Mouse (Mus musculus): ENCODE data around the gene Olfr273. TPM values are rescaled to one million over a fixed set of nuclear protein-coding genes. Genes with fewer than 3 reads are reported as not detected.
"Not testable (repeated sequence)": the region's sequence is repeated elsewhere in the genome, so short reads cannot be mapped to it uniquely, and the experiment has no call there.

Gene Olfr273
- polyA plus RNA-seq (2014; fragmentation: Nextera tagmentation; extraction: Ambion mirVana), result not detected in 2 replicates

DNA sequence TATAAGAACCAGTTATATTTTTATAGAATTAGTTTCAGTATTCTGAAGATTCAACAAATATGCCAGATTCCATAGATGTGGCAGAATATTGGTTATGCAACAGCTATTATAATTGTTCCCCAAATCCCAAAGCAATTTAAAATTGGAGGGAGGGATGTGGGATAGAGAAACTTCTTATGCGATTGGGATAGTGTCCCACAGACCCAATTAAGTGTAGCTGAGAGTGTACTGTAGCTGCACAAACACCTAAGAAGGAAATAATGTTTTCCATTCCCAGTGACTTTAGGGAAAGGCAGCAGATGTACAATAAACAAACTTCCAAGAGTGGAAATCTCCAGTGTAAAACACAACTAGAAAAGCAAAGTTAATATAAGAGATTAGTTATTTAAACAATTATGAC is at the start of gene Olfr273:
Gene Olfr273 (minus strand): TSS at position 101 of the 400 bp plus-strand sequence.
- WGBS, result 74% methylated on average over 1 of the region's 1 CpGs

DNA sequence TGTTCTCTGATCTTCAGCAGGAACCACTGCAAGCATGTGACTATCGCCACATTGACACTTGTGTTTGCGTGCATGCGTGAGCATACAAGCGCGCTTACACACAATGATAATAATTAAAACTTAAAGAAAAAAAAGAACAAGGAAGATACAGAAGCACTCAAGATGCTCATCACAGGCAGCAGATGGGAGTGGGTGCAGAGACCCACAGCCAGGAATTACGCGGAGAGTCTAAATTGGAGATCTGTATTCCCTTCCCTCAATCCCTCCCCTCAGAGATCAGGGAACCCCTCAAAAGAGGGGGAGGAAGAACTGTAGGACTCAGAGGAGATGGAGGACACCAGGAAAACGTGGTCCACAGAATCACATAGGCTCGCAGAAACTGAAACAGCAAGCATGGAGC is 5.1 kb upstream of the Olfr273 start:
- Histone ChIP-seq H3K4me1 (replicated peaks; ENCODE audit: control insufficient read depth, insufficient read depth, low read length) (no peaks in the 10 kb centered on the region), H3K4me3 (replicated peaks; ENCODE audit: low read length) (no peak overlapping the region), H3K27me3 (ENCODE audit: control insufficient read depth, insufficient read depth, low read length) (no peaks in the 10 kb centered on the region), H3K27ac (no peak overlapping the region), H3K9me3 (ENCODE audit: control insufficient read depth, low read length) (no peaks in the 10 kb centered on the region), H3K9ac (no peak overlapping the region), H3K36me3 (replicated peaks; ENCODE audit: control insufficient read depth, insufficient read depth) (no peaks in the 10 kb centered on the region), H3K4me2 (replicated peaks) (no peak overlapping the region)
- WGBS, result 94% methylated on average over 9 of the region's 9 CpGs
- DNase-seq (ENCODE audit: low spot score) (no peak), ATAC-seq (ENCODE audit: low FRiP score) (no peak)

More for the DNA sequence above, at the start of gene Olfr273:
- no peak within 1 kb of the TSS for H3K9ac ChIP-seq
- H3K4me3 ChIP-seq (replicated peaks; ENCODE audit: low read length), result no peak within 1 kb of the TSS
- H3K4me1 ChIP-seq (replicated peaks; ENCODE audit: control insufficient read depth, insufficient read depth, low read length), result no peaks in the 10 kb centered on the region
- H3K4me2 ChIP-seq (replicated peaks), result no peak within 1 kb of the TSS
- H3K27ac ChIP-seq, result no peak within 1 kb of the TSS
- H3K36me3 ChIP-seq (replicated peaks; ENCODE audit: control insufficient read depth, insufficient read depth), result no peaks in the 10 kb centered on the region
- no peak for ATAC-seq (ENCODE audit: low FRiP score)
- H3K9me3 ChIP-seq (ENCODE audit: control insufficient read depth, low read length), result no peaks in the 10 kb centered on the region
- H3K27me3 ChIP-seq (ENCODE audit: control insufficient read depth, insufficient read depth, low read length), result no peaks in the 10 kb centered on the region
- DNase-seq (ENCODE audit: low spot score), result no peak

DNA sequence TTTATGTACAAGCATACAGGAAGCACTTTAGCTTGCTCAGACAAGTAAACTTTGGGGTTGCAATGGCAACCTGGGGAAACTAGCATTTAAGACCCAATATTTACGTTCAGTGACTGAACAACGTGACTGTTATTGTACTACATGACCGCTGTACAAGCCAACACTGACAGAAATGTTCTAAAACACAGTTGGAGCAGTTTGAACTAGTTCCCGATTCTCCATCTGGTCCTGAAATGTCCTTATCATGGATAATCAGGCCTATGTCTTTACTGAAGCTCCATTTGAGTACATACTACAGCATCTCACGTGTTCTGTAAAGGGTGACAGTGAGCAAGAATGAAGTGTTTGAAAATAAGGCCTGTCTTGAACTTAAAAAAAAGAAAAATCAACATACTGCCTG is 9.4 kb downstream of the Olfr273 start:
- no peak overlapping the region for H3K27ac ChIP-seq
- no peak overlapping the region for H3K4me3 ChIP-seq (replicated peaks; ENCODE audit: low read length)
- ATAC-seq (ENCODE audit: low FRiP score), result no peak
- H3K4me2 ChIP-seq (replicated peaks), result no peak overlapping the region
- DNase-seq (ENCODE audit: low spot score), result no peak
- 85% methylated on average over 5 of the region's 5 CpGs for WGBS
- H3K4me1 ChIP-seq (replicated peaks; ENCODE audit: control insufficient read depth, insufficient read depth, low read length), result no peaks in the 10 kb centered on the region
- no peaks in the 10 kb centered on the region for H3K36me3 ChIP-seq (replicated peaks; ENCODE audit: control insufficient read depth, insufficient read depth)
- no peaks in the 10 kb centered on the region for H3K9me3 ChIP-seq (ENCODE audit: control insufficient read depth, low read length)
- no peaks in the 10 kb centered on the region for H3K27me3 ChIP-seq (ENCODE audit: control insufficient read depth, insufficient read depth, low read length)
- H3K9ac ChIP-seq, result no peak overlapping the region

DNA sequence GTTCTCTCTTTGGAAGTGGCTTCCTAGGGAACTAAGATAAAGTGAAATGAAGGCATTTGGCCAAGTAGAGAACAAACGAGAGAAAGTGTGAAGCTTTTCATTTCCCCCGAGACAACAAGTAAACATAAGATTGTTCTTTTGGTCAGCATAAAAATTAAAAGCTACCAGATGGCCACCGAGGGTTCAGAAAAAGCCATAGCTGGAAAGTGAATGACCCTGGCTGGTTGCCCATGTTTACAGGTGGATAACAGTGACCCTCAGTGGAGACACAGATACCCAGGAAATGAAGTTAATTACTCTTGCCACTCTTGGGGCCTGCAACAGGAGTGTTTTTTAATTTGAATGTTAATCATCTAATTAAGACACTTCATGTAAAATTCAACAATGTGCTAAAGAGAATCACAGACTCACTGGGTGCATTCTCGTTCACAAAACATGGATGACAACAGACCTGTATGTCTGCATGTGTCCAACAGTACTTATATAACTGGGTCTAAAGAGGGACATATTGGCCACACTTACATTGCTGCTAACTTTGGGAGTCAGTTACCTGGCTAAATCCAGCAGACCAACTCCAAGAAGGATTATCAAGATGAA is 9.9 kb downstream of the Olfr273 start:
- Histone ChIP-seq H3K36me3 (replicated peaks; ENCODE audit: control insufficient read depth, insufficient read depth) (no peaks in the 10 kb centered on the region), H3K4me1 (replicated peaks; ENCODE audit: control insufficient read depth, insufficient read depth, low read length) (no peaks in the 10 kb centered on the region), H3K9ac (no peak overlapping the region), H3K9me3 (ENCODE audit: control insufficient read depth, low read length) (no peaks in the 10 kb centered on the region), H3K4me3 (replicated peaks; ENCODE audit: low read length) (no peak overlapping the region), H3K27ac (no peak overlapping the region), H3K4me2 (replicated peaks) (no peak overlapping the region), H3K27me3 (ENCODE audit: control insufficient read depth, insufficient read depth, low read length) (no peaks in the 10 kb centered on the region)
- DNase-seq (ENCODE audit: low spot score) (peak; percentile 30), ATAC-seq (ENCODE audit: low FRiP score) (no peak; the same call in 1 of the 2 replicates)
- 55% methylated on average over 4 of the region's 4 CpGs for WGBS

DNA sequence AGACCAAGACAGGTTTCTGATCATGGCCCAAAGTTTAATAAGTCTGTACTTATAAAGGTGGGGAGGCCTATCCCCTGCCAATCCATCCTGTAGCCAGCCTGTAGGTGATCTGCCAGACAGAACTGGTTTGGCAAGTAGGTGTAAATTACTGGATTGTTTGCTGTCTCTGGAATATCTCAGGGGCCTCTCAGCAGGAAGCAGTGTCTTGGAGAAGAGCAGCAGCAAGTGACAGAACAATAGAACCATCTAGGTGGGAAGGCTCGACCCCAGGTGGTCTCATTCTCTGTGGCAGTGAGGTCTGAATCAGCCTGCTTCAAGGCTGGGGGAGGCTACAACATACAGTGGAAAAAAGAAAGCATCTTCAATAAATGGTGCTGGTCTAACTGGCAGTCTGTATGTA is 13.6 kb downstream of the Olfr273 start:
- not testable (repeated sequence) for H3K9me3 ChIP-seq (ENCODE audit: control insufficient read depth, low read length); H3K9ac ChIP-seq; H3K4me1 ChIP-seq (replicated peaks; ENCODE audit: control insufficient read depth, insufficient read depth, low read length); H3K36me3 ChIP-seq (replicated peaks; ENCODE audit: control insufficient read depth, insufficient read depth); DNase-seq (ENCODE audit: low spot score); H3K27ac ChIP-seq; H3K4me2 ChIP-seq (replicated peaks); ATAC-seq (ENCODE audit: low FRiP score); H3K4me3 ChIP-seq (replicated peaks; ENCODE audit: low read length); H3K27me3 ChIP-seq (ENCODE audit: control insufficient read depth, insufficient read depth, low read length)
- WGBS, result 37% methylated on average over 1 of the region's 1 CpGs

DNA sequence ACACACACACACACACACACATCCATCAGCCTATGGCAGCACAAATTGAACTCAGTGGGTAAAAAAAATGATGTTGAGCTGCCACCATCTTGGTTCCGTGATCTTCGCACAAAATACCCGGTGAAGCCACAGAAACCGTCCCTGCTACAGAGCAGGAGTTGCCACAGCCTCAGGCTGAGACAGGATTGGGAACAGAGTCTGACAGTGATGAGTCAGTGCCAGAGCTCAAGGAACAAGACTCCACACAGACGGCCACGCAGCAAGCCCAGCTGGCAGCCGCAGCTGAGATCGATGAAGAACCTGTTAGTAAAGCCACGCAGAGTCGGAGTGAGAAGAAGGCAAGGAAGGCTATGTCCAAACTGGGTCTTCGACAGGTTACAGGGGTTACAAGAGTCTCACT is 37.7 kb downstream of the Olfr273 start:
- no peak overlapping the region for H3K4me3 ChIP-seq (replicated peaks; ENCODE audit: low read length)
- no peaks in the 10 kb centered on the region for H3K27me3 ChIP-seq (ENCODE audit: control insufficient read depth, insufficient read depth, low read length)
- no peak overlapping the region for H3K9ac ChIP-seq
- no peak overlapping the region for H3K4me2 ChIP-seq (replicated peaks)
- 96% methylated on average over 11 of the region's 11 CpGs for WGBS
- H3K36me3 ChIP-seq (replicated peaks; ENCODE audit: control insufficient read depth, insufficient read depth), result no peaks in the 10 kb centered on the region
- ATAC-seq (ENCODE audit: low FRiP score), result no peak
- H3K27ac ChIP-seq, result no peak overlapping the region
- H3K9me3 ChIP-seq (ENCODE audit: control insufficient read depth, low read length), result no peaks in the 10 kb centered on the region
- DNase-seq (ENCODE audit: low spot score), result no peak
- no peaks in the 10 kb centered on the region for H3K4me1 ChIP-seq (replicated peaks; ENCODE audit: control insufficient read depth, insufficient read depth, low read length)

DNA sequence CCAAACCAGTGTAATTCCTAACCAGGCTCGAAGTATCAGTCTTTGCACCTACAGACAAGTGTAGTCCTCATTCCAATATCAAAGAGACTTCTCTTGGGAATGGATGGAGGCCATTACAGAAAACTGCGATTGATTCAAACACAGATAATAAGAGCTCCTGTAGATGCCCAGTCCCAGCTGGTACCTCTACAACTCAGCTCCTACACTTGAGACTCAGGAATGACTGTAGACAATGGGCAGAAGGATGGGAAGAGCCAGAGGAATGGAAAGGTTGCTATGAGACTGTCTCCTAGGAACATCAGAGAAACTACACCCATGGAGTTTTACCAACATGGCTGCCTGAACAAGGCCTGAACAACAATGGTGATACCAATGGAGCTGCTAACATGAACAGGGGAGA is 44.7 kb downstream of the Olfr273 start, which contains the start of gene Olfr275:
Gene Olfr275 (plus strand): TSS at position 301 of the 400 bp plus-strand sequence.
- WGBS, result 87% methylated on average over 2 of the region's 2 CpGs

DNA sequence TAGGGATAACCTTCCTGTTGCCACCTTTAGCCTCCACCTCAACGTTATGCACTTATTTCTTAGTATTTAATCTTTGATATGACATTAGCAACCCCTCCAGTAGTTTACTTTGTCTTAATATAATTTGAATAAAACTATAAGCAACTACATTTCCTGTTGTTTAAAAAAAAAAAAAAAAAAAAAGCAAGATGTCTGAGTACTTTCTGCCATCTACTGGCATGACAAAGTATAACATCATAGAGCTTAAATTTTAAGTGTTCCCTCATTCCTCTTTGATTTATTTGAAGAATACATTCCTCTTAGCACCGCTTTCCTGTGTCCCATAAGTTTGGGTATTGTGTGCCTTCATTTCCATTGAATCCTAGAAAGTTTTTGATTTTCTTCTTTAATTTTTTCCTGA is 47.2 kb downstream of the Olfr273 start:
- H3K36me3 ChIP-seq (replicated peaks; ENCODE audit: control insufficient read depth, insufficient read depth), result no peaks in the 10 kb centered on the region
- no peaks in the 10 kb centered on the region for H3K9me3 ChIP-seq (ENCODE audit: control insufficient read depth, low read length)
- peak; percentile 53 for DNase-seq (ENCODE audit: low spot score)
- H3K4me3 ChIP-seq (replicated peaks; ENCODE audit: low read length), result no peak overlapping the region
- H3K4me1 ChIP-seq (replicated peaks; ENCODE audit: control insufficient read depth, insufficient read depth, low read length), result no peaks in the 10 kb centered on the region
- no peak overlapping the region for H3K27ac ChIP-seq
- WGBS, result 42% methylated on average over 2 of the region's 2 CpGs
- H3K9ac ChIP-seq, result no peak overlapping the region
- ATAC-seq (ENCODE audit: low FRiP score), result no peak
- no peak overlapping the region for H3K4me2 ChIP-seq (replicated peaks)
- no peaks in the 10 kb centered on the region for H3K27me3 ChIP-seq (ENCODE audit: control insufficient read depth, insufficient read depth, low read length)

More for the DNA sequence above, 44.7 kb downstream of the Olfr273 start, which contains the start of gene Olfr275:
- Histone ChIP-seq H3K27ac (no peak within 1 kb of the TSS), H3K9me3 (ENCODE audit: control insufficient read depth, low read length) (no peaks in the 10 kb centered on the region), H3K36me3 (replicated peaks; ENCODE audit: control insufficient read depth, insufficient read depth) (no peaks in the 10 kb centered on the region), H3K4me1 (replicated peaks; ENCODE audit: control insufficient read depth, insufficient read depth, low read length) (no peaks in the 10 kb centered on the region), H3K9ac (no peak within 1 kb of the TSS), H3K27me3 (ENCODE audit: control insufficient read depth, insufficient read depth, low read length) (no peaks in the 10 kb centered on the region), H3K4me3 (replicated peaks; ENCODE audit: low read length) (no peak within 1 kb of the TSS), H3K4me2 (replicated peaks) (no peak within 1 kb of the TSS)
- no peak for DNase-seq (ENCODE audit: low spot score)
- no peak for ATAC-seq (ENCODE audit: low FRiP score)

Measured in hindbrain, embryonic 14.5 days (tissue).